Mouse (Mus musculus) mesoderm, embryonic 11.5 days (tissue): ENCODE measurements around the gene Mbnl2.

ENCODE experiments used
- DNase-seq: peaks from one replicate; pipeline ENCODE4 v3.0.0-alpha.2; 2012; ENCODE audit warnings: low read depth, low spot score

Gene Mbnl2

GRCm38 (mm10) chr14:120273766-120274165, 1.7 kb upstream of the Mbnl2 start:
- no peak for DNase-seq

DNA sequence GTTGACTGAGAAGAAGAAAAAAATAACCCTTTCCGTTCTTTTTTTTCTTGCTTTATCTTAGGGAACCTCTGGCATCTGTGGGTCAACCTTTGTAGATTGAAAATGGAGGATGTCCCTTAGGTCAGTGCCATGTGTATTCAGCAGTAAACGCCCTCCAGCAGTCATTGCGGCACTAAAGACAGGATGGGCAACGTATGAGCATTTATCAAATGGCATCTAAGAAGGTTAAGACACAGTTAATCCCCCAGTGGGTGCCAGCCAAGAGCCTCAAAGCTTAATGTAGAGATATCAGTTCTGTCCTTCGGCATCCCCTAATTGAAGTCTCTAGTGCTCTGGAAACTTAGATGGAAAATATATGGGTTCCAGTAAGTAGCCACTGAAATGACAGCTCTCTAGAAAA, 723 bp upstream of the Mbnl2 start:
- DNase-seq: no peak

DNA sequence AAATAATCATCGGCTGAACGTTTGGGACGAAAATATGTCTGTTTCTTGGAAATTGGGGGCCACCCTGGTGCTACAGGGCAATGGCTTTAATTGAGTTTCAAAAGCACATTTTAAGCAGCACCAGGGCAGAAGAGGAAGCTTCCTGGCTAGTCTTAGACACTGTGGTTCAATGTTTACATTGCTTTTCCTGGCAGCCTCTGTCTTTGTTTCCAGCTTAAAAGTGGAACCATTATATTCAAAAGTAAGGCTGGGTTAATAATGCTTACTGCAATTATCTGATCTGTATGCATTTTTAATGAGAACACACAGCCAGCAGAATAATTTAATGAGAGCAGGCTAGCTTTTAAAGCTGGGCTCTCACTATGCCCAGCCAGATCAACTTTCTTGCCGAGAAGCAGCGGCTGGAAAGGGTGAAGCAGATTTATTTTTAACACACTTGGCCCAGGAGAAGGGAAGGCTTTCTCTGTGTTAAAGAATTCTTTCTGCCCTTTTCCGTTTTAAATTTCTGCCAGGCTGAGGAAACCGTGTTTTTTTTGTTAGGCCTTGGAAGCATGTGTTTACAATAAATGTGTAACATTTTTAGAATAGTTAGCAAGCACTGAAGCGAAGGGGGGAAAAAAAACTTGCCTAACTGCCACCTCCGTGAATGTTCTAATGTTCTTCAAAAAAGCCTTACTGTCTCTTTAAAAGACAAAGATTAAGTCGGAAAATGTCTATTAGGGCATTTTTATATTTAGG, 1.0 kb downstream of the Mbnl2 start:
- no peak for DNase-seq

DNA sequence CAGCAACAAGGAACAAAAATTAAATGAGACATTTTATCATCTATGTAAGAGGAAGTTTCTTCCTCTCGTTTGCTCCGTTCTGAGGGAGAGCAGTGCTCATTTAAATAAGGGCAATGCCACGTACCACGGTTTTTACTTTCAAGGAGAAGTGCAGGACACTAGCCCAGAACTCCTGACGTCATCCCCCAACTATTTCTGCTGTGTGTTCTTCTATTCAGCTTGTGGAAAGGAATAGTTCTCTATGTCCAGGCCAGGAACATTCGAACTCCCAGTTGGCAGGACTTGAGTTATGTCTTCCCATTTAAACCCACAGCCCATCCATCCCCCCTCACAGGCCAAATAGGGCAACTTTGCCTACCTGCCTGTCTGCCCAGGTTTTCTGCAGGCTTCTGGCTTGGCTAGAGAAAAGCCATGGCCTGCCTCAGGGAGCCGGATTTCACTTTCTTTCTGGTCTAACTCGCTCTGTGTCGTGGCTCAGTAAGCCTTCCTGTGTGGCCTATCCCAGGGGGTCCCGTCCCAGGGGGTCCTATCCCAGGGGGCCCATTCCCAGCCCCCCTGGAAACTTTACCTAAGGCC, 1.7 kb downstream of the Mbnl2 start:
- DNase-seq: peak; percentile 85

GRCm38 (mm10) chr14:120278290-120279244, 3.1 kb downstream of the Mbnl2 start:
- peak; percentile 70 for DNase-seq

DNA sequence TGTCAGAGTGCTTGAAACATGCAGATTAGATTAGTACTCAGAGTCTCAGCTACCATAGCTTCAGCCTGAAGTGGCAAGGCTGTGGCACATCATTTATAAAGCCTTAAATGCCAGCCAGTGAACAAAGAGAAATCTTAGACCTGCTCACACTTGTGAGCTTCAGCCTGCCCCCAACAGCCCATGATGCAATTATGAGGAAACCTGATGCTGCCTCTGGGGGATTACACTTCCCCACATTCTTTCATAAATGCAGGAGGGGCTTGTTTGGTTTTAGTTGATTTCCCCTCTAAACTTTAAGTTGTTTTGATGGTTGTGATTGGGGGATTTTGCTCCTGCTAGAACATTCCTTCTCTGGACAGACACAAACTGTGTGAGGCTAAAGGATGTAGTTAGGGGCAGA, 4.7 kb downstream of the Mbnl2 start:
- DNase-seq: no peak

GRCm38 (mm10) chr14:120283787-120284186, 8.3 kb downstream of the Mbnl2 start:
- no peak for DNase-seq

DNA sequence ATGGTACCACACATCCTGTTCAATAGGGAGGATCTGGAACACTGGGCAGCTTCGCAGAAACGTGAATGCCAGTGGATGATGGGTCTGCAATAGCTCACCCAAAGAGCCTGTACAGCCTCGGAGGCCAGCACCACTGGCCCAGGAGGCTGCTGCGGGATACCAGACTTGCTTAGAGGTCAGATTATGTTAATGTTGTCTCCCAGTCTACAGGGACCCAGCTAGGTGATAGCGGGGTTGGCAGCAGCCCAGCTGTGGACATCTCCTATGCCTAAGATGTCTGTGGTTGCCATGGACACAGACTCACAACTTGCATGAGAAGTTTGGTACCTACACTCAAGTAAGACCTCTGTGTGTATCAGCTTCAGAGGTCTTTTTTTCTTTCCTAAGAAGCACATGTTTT, 9.0 kb downstream of the Mbnl2 start:
- no peak for DNase-seq

DNA sequence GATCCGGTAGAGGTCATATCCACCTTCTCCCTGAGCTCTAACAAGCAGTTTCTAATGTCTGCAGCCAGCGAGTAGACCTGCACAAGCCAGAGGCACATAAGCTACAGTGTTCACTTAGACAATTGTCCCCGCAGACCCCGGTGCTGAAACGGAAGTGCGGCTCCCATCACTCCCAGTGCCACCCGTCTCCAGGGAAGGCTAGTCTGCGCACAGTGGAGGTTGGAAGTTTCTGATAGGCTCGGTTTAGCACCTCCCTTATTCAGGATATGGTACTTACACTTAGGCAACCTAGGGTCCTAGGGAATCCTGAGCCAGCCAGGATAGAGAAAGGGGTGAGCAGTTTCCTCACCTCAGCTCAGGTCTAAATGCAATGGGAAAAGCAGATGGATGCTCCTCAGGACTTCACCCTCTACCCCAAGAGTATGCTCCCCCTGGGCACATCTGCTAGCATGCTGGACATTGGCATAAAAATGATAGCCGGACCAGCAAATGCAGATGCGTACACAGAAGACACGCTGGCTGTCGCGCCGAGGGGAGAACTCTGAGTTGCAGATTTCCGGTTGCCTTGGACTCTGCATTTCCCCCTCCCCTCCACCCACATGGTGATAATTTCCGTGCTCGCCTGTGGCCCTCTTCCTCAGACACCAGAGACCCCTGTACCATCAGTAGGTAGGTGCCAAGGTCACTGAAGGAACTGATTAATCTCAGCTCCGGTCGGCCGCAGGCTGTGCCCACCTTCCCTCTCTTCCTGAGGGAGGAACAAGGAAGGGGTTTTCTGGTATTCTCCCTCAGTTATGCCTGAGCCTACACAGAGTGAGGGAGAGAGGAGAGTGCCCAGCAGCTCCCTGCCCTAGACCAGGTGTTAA, 11.9 kb downstream of the Mbnl2 start:
- no peak for DNase-seq

GRCm38 (mm10) chr14:120287987-120288275, 12.5 kb downstream of the Mbnl2 start:
- DNase-seq: no peak

GRCm38 (mm10) chr14:120288378-120289002, 13.0 kb downstream of the Mbnl2 start:
- DNase-seq: no peak

DNA sequence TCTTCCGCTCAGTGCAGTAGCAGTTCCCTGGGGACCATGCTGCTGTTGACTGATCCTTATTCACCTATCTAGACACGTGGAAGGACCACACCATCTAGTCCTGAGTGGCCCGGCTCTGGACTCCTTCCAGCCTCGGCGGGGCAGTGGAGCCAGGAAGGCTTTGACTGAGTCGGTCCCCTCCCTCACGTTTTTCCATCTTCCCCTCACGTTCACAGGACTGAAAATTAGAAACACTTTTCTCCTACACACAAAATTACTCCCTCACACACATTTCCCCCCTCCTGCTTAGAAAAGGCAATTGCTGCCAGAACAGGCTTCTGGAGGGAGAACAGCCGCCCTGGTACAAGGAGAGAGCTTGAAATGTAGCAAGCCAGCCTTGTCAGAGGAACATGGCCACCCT, 13.6 kb downstream of the Mbnl2 start:
- DNase-seq: no peak

DNA sequence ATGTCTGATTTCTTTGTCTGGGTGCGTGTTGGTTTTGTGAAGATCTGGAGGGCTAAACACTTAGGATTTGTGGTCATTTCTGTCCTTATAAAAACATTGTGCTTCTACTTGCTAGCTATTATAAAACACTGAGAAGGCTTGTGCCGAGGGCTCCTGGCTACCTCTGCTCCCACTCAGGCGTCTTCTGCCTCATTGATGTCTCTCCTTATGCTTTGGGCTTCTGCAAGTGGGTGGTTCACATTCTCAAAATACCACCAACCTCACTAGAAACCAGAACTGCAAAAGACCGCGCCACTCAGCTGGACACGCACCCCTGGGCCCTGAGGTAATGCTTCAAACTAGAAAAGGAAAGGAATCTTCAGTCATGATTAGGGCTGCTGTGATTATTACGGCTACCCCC, 14.1 kb downstream of the Mbnl2 start:
- no peak for DNase-seq

- no peak for DNase-seq
These were observed 15.8 kb downstream of the Mbnl2 start for GRCm38 (mm10) chr14:120291226-120291757.

DNA sequence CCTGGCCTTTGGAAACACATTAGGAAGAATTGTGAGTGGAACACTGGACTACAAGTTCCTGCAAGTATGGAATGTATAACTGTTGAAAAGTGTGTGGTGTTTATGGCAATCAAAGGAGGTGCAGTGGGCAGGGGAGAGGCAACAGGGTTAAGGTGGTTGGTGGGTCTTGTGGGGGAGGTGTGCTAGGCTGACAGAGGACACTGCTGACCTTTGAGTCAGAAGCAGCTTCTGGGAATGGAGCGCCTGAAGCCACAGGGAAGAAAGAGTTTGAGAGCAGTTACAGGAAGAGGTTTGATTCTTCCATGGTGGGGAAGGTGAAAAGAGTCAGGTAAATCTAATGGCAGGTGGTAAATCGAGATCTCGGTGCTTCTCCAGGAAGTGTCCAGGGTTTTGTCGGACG, 16.7 kb downstream of the Mbnl2 start:
- no peak for DNase-seq

DNA sequence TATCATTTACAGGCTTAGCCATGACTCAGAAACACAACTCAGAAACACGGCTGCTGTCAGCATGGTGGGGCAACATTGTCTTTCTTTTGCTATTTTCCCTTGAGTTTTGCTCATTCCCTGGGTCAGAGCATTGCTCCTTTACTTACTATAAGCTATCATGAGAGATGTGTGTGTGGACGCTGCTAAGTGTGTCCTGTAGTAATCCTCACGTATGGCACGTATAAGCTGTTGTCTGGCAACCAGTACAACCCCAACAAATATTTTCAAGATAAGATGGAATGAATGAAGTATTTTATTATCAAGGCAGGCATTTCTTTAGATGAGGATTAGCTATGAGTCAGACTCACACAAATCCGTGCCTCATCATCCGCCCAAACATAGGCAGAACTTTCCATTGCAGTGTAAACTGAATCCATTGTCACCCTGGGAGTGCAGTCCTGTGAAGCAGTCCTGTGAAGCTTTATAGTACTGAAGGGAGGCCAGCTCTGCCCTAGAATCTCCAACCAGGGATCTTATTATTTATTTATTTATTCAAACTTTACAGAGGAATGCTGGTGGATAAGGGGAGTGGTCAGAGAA, 17.2 kb downstream of the Mbnl2 start:
- DNase-seq: no peak

DNA sequence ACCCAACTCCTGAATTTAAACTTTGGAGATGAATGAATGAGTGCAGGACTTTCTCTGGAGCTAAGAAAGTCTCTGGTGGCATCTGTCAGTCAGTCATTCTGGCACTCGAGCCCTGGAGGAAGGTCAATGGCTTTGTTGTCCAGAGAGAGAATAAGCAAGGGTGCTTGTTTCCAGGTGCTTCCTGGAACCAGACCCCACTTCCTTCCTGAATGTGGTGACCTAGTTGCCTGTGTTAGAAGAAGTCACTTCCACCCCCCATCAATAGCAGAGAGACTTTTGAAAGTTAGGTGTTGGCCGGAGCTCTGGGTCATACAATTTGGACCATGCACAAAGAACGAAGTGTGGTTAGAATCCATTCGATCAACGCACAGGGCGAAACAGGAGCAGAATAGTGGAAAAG, 19.0 kb downstream of the Mbnl2 start:
- no peak for DNase-seq

DNA sequence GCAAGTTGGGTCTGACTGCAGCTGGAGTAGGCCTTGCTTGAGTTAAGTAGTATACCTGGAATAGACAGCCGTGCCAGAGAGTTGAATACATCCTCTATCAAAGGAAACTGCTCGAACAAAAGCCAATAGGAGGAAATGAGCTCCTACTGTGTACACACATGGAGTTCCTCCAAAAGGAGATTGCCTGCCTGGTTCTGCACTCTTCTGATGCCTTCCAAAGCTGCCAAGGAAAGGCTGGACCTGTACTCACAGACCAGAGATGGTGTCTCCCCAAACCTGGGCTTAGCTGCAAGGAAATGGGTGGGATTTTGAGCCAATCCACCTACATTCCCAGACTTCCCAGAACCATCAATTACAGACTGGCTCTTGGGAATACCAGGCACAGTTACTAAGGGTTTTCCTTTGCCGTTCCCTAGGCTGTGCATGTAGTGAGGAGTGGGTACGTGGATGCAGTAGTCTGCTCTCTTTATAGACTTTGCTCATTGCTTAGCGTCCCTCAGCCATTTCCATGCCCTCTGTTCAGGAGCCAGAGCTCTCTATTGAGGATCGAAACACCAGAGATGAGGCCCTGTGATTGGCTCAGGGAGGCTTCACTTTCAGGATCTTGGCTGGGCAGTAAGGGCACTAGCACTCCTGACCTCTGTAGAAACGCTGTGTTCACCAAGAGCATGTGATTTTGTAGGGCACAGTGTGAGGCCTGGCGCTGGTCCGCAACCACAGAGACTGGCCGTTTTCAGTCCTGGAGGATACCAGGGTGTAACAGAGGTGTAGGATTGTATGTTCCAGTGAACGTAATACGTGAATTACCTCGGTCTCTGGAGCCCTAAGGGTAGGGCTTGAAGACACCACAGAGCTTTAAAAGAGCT, 20.1 kb downstream of the Mbnl2 start:
- DNase-seq: no peak

DNA sequence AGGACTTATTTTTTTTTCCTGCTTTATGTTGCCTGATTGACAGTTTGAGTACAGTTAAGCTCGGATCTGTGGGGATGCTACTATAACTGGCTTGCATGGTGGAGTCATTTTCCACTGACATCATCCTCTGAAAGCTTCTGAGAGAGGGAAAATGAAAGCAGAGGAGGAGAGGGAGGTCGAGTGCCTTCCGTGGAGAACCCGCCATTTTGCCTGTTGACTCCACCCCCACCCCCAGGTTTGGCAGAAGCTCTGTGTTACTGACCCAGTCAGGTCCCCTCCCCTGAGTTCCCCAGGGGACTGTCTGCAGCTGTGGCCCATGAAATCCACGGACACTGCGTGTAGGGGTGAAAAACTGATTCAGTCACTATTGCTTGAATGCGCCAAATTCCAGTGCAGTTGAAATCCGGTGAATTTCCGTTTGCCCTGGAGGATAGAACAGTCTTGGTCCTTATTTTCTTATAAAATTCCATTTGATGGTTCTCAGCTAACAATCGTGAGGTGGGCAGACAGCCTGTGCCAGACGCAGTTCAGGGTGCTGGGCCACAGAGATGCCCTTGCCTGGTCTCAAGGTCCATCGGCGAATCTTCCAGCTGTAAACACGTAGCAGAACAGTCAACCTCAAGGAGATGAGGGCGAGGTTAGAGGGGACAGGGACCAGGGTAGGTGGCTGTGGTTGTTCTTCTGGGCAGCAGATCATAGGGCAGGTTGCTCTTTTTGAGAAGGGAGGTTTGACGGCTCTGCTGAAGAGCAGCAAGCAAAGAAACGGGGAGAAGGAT, 20.9 kb downstream of the Mbnl2 start:
- no peak for DNase-seq
